Mouse (Mus musculus): Measurements from ENCODE around the gene Gm42906. TPM values are rescaled to one million over a fixed set of nuclear protein-coding genes. Genes with fewer than 3 reads are reported as not detected.

Gm42906 gene
- polyA plus RNA-seq, 1 experiment from 2014 or later: not detected

DNA sequence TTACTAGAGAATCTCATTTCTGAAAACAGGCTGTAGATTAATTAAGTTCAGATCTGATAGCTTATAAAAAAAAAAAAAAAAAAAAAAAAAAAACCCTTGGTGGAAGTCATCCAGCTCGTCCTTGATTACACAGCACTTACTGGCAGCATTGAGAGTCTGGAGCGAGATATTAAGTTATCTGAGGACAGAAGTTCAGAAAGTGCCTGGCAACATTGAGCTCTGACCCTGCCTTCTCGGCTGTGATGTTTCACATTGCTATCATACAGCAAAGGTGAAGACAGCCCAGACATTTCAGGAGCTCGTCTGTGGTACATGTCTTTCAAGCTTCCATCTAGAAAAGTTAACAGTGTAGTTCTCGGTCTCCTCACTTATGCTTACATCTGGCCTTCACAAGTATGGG, 290.1 kb downstream of the Gm42906 start:
- Histone ChIP-seq H3K4me3 (ENCODE audit: low read length) (no peak overlapping the region), H3K4me2 (ENCODE audit: low read depth, low read length) (no peak overlapping the region), H3K9ac (ENCODE audit: low read length) (no peak overlapping the region), H3K27me3 (ENCODE audit: control insufficient read depth, insufficient read depth, low read length) (no peaks in the 10 kb centered on the region), H3K4me1 (ENCODE audit: control insufficient read depth, insufficient read depth, low read length) (peaks cover 25% of the 10 kb centered on the region), H3K27ac (ENCODE audit: low read length) (no peak overlapping the region), H3K9me3 (replicated peaks; ENCODE audit: control insufficient read depth, low read length) (peaks cover 6% of the 10 kb centered on the region; the same call in 1 of the 2 replicates), H3K36me3 (ENCODE audit: control insufficient read depth, insufficient read depth) (no peaks in the 10 kb centered on the region)
- no peak for ATAC-seq (replicated peaks; ENCODE audit: extremely low read depth, insufficient read depth, low FRiP score)
- 31% methylated on average over 5 of the region's 5 CpGs for WGBS

DNA sequence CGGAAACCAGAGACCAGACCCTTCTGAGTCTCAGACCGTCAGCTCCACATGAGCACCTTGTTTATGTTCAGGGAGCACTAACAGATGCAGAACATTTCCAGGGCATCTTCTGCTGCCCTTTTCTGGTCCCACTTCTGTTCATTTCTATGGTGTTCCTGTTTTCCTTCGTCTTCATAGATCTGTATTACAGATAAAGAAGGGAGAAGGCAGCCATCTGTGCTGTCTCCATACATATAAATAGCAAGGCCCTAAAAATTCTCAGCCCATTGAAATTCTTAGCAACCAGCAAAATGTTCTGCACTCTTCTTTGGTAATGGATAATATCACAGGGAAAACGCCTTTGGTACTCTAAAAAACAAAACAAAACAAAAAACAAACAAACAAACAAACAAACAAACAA, 290.7 kb downstream of the Gm42906 start:
- Histone ChIP-seq H3K4me3 (ENCODE audit: low read length) (no peak overlapping the region), H3K36me3 (ENCODE audit: control insufficient read depth, insufficient read depth) (no peaks in the 10 kb centered on the region), H3K9ac (ENCODE audit: low read length) (no peak overlapping the region), H3K4me2 (ENCODE audit: low read depth, low read length) (no peak overlapping the region), H3K27me3 (ENCODE audit: control insufficient read depth, insufficient read depth, low read length) (no peaks in the 10 kb centered on the region), H3K9me3 (replicated peaks; ENCODE audit: control insufficient read depth, low read length) (peaks cover 6% of the 10 kb centered on the region; the same call in 1 of the 2 replicates), H3K4me1 (ENCODE audit: control insufficient read depth, insufficient read depth, low read length) (peaks cover 21% of the 10 kb centered on the region), H3K27ac (ENCODE audit: low read length) (no peak overlapping the region)
- ATAC-seq (replicated peaks; ENCODE audit: extremely low read depth, insufficient read depth, low FRiP score): no peak
- WGBS: 85% methylated on average over 4 of the region's 4 CpGs

- Histone ChIP-seq H3K27me3 (ENCODE audit: control insufficient read depth, insufficient read depth, low read length) (no peaks in the 10 kb centered on the region), H3K9ac (ENCODE audit: low read length) (no peak overlapping the region), H3K36me3 (ENCODE audit: control insufficient read depth, insufficient read depth) (no peaks in the 10 kb centered on the region), H3K9me3 (replicated peaks; ENCODE audit: control insufficient read depth, low read length) (peaks cover 6% of the 10 kb centered on the region; the same call in 1 of the 2 replicates), H3K4me1 (ENCODE audit: control insufficient read depth, insufficient read depth, low read length) (peaks cover 18% of the 10 kb centered on the region), H3K4me2 (ENCODE audit: low read depth, low read length) (no peak overlapping the region), H3K27ac (ENCODE audit: low read length) (peak overlapping the region; percentile 24; the same call in 1 of the 2 replicates), H3K4me3 (ENCODE audit: low read length) (no peak overlapping the region)
- WGBS: 29% methylated on average over 6 of the region's 6 CpGs
- ATAC-seq (replicated peaks; ENCODE audit: extremely low read depth, insufficient read depth, low FRiP score): peak; percentile 63; the same call in 1 of the 2 replicates
Observed at GRCm38 (mm10) chr5:151135965-151136364, 292.0 kb downstream of the Gm42906 start.

DNA sequence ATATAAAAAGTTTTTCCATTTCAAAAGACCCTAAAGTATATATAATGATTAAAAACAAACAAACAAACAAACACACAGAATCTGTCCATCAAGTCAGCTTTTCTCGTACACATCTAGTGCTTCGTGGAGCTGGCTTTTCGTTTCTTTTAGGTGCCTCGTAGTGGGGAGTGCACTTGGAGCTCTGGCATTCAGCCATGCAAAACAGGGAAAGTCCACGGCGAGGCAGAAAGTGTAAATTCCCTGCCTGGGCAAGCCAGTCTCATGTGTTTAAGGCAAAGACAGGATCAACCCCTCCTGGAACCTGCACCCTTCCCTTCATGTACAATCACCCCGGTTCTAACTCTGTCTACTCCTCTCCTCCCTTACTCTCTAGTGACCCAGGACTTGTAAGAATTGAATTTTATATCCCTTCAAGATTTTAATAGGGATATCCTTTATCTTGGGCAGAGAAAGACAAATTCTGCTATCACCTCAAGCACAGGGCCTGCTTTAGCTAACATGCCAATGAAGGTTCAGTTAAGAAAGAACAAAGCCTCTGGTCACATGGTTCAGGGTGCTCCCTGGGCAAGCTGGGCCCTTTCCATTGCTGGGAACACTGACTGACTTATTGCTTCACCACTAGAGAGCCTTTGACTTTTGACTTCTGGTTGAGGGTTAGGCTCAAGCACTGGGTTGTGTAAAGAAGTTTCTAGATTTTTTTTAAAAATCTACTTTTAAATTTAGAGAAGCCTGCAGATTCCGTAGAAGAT, 292.7 kb downstream of the Gm42906 start:
- Histone ChIP-seq H3K27ac (ENCODE audit: low read length) (no peak overlapping the region), H3K9me3 (replicated peaks; ENCODE audit: control insufficient read depth, low read length) (peaks cover 6% of the 10 kb centered on the region; the same call in 1 of the 2 replicates), H3K27me3 (ENCODE audit: control insufficient read depth, insufficient read depth, low read length) (no peaks in the 10 kb centered on the region), H3K9ac (ENCODE audit: low read length) (0 out of 2 replicates have a peak overlapping the region, but pooled peaks have one; percentile 8), H3K4me2 (ENCODE audit: low read depth, low read length) (no peak overlapping the region), H3K4me1 (ENCODE audit: control insufficient read depth, insufficient read depth, low read length) (peaks cover 18% of the 10 kb centered on the region), H3K4me3 (ENCODE audit: low read length) (no peak overlapping the region), H3K36me3 (ENCODE audit: control insufficient read depth, insufficient read depth) (no peaks in the 10 kb centered on the region)
- ATAC-seq (replicated peaks; ENCODE audit: extremely low read depth, insufficient read depth, low FRiP score): no peak; the same call in 1 of the 2 replicates
- WGBS: 41% methylated on average over 8 of the region's 8 CpGs

DNA sequence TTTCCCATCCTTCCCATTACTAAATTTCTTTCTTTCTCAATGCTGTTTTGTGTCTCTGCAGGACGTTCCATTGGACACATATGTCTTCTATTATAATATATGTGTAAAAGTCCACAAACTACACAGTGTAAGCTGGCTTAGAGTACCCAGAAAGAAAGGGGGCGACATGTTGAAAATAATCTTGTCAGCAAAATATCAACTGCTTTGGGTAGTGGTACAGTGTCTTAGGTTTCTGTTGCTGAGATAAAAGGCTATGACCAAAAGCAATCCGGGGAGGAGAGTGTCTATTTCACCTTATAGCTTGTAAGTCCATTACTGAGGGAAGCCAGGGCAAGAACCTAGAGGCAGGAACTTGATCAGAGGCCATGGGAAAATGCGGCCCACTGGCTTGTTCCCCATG, 293.8 kb downstream of the Gm42906 start:
- ATAC-seq (replicated peaks; ENCODE audit: extremely low read depth, insufficient read depth, low FRiP score): no peak
- Histone ChIP-seq H3K36me3 (ENCODE audit: control insufficient read depth, insufficient read depth) (no peaks in the 10 kb centered on the region), H3K9me3 (replicated peaks; ENCODE audit: control insufficient read depth, low read length) (peaks cover 6% of the 10 kb centered on the region; the same call in 1 of the 2 replicates), H3K27me3 (ENCODE audit: control insufficient read depth, insufficient read depth, low read length) (no peaks in the 10 kb centered on the region), H3K4me2 (ENCODE audit: low read depth, low read length) (no peak overlapping the region), H3K4me1 (ENCODE audit: control insufficient read depth, insufficient read depth, low read length) (peaks cover 18% of the 10 kb centered on the region), H3K4me3 (ENCODE audit: low read length) (no peak overlapping the region), H3K9ac (ENCODE audit: low read length) (no peak overlapping the region), H3K27ac (ENCODE audit: low read length) (no peak overlapping the region)
- 93% methylated on average over 4 of the region's 4 CpGs for WGBS

GRCm38 (mm10) chr5:151133744-151134143, 294.2 kb downstream of the Gm42906 start:
- peaks cover 6% of the 10 kb centered on the region; the same call in 1 of the 2 replicates for H3K9me3 ChIP-seq (replicated peaks; ENCODE audit: control insufficient read depth, low read length)
- 92% methylated on average over 14 of the region's 14 CpGs for WGBS
- no peak for ATAC-seq (replicated peaks; ENCODE audit: extremely low read depth, insufficient read depth, low FRiP score)
- peaks cover 18% of the 10 kb centered on the region for H3K4me1 ChIP-seq (ENCODE audit: control insufficient read depth, insufficient read depth, low read length)
- H3K36me3 ChIP-seq (ENCODE audit: control insufficient read depth, insufficient read depth): no peaks in the 10 kb centered on the region
- no peak overlapping the region for H3K27ac ChIP-seq (ENCODE audit: low read length)
- H3K4me3 ChIP-seq (ENCODE audit: low read length): no peak overlapping the region
- no peak overlapping the region for H3K9ac ChIP-seq (ENCODE audit: low read length)
- no peak overlapping the region for H3K4me2 ChIP-seq (ENCODE audit: low read depth, low read length)
- H3K27me3 ChIP-seq (ENCODE audit: control insufficient read depth, insufficient read depth, low read length): no peaks in the 10 kb centered on the region

- Histone ChIP-seq H3K27me3 (ENCODE audit: control insufficient read depth, insufficient read depth, low read length) (no peaks in the 10 kb centered on the region), H3K4me3 (ENCODE audit: low read length) (no peak overlapping the region), H3K4me2 (ENCODE audit: low read depth, low read length) (no peak overlapping the region), H3K36me3 (ENCODE audit: control insufficient read depth, insufficient read depth) (no peaks in the 10 kb centered on the region), H3K27ac (ENCODE audit: low read length) (no peak overlapping the region), H3K4me1 (ENCODE audit: control insufficient read depth, insufficient read depth, low read length) (peaks cover 6% of the 10 kb centered on the region), H3K9me3 (replicated peaks; ENCODE audit: control insufficient read depth, low read length) (no peaks in the 10 kb centered on the region), H3K9ac (ENCODE audit: low read length) (no peak overlapping the region)
- 54% methylated on average over 2 of the region's 2 CpGs for WGBS
- no peak for ATAC-seq (replicated peaks; ENCODE audit: extremely low read depth, insufficient read depth, low FRiP score)
Observed at GRCm38 (mm10) chr5:151129762-151130161, 298.2 kb downstream of the Gm42906 start.

DNA sequence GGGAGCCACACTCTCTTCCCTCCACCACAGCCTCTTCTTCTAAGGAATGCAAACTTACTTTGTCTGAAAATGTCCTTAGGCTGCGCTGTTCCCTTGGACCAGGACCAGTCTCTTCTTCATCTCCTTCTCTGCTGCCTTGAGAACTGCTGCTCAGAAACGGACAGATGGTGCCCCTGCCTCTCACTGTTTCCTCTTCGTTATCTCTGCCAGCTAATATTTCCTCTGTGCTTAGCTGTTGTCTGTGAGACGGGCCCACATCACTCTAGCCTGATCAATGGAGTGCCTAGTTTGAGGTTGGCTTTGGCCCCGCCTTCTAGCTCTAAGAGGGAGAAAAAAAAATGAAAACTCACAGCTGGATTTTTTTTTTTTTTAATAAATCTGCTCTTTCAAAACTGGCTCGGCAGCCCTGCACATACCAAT, 300.7 kb downstream of the Gm42906 start:
- WGBS: 42% methylated on average over 6 of the region's 6 CpGs
- Histone ChIP-seq H3K9me3 (replicated peaks; ENCODE audit: control insufficient read depth, low read length) (no peaks in the 10 kb centered on the region), H3K36me3 (ENCODE audit: control insufficient read depth, insufficient read depth) (no peaks in the 10 kb centered on the region), H3K27ac (ENCODE audit: low read length) (no peak overlapping the region), H3K4me2 (ENCODE audit: low read depth, low read length) (0 out of 2 replicates have a peak overlapping the region, but pooled peaks have one; percentile 18), H3K4me3 (ENCODE audit: low read length) (peak overlapping the region; percentile 20), H3K4me1 (ENCODE audit: control insufficient read depth, insufficient read depth, low read length) (peaks cover 6% of the 10 kb centered on the region), H3K27me3 (ENCODE audit: control insufficient read depth, insufficient read depth, low read length) (no peaks in the 10 kb centered on the region), H3K9ac (ENCODE audit: low read length) (no peak overlapping the region)
- no peak for ATAC-seq (replicated peaks; ENCODE audit: extremely low read depth, insufficient read depth, low FRiP score)

DNA sequence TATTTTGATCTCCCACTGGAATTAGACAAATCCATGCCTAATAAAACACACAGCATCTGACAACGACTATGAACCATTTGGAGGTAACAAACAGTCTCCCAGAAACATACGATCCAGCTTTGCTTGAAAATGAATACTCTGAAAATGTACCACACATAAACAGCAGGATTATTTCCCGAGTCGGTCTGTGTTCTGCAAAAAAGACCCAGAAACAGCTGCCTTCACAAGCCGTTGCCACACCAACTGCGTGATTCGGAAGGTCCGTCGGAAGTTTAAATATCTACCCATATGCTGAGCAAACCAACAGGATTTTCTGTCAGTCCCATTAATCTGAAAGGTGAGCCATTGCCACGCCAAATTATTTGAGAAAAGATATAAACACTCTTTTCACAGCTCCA, 301.4 kb downstream of the Gm42906 start:
- Histone ChIP-seq H3K27ac (ENCODE audit: low read length) (no peak overlapping the region), H3K4me1 (ENCODE audit: control insufficient read depth, insufficient read depth, low read length) (peaks cover 6% of the 10 kb centered on the region), H3K36me3 (ENCODE audit: control insufficient read depth, insufficient read depth) (no peaks in the 10 kb centered on the region), H3K9me3 (replicated peaks; ENCODE audit: control insufficient read depth, low read length) (no peaks in the 10 kb centered on the region), H3K4me3 (ENCODE audit: low read length) (peak overlapping the region; percentile 18), H3K9ac (ENCODE audit: low read length) (no peak overlapping the region; the same call in 1 of the 2 replicates), H3K27me3 (ENCODE audit: control insufficient read depth, insufficient read depth, low read length) (no peaks in the 10 kb centered on the region), H3K4me2 (ENCODE audit: low read depth, low read length) (no peak overlapping the region)
- WGBS: 73% methylated on average over 10 of the region's 10 CpGs
- ATAC-seq (replicated peaks; ENCODE audit: extremely low read depth, insufficient read depth, low FRiP score): no peak
